Mouse (Mus musculus): ENCODE data around the gene Skap2. TPM values are rescaled to one million over a fixed set of nuclear protein-coding genes. Genes with fewer than 3 reads are reported as not detected.

The Skap2 gene
- total and polyA plus RNA-seq, 2 experiments from 2014 or later, result 11.5 to 12.5 TPM

DNA sequence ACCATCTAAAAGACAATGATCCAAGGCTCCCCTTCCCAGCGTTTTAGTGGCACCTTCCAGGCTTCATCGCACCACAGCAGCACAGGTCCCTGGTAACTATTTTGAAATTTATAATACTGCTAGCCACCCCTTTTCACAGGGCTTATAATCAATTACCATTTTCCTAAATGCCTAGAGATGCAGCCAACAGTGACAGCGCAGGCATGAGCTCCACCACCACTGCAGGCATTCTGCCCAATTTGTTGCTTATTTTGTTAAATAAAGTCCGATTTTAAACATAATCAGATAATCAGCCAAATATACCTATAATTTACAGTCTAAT lies 13.2 kb downstream of the Skap2 start:
- no peak for ATAC-seq (ENCODE audit: low FRiP score)
- H3K9me3 ChIP-seq (ENCODE audit: low read length), result no peaks in the 10 kb centered on the region
- no peak for DNase-seq (ENCODE audit: low spot score)
- no peak overlapping the region for H3K4me2 ChIP-seq (ENCODE audit: low read depth, low read length, poor library complexity, severe bottlenecking)
- H3K27me3 ChIP-seq (ENCODE audit: insufficient read depth, low read length), result peaks cover 34% of the 10 kb centered on the region
- H3K36me3 ChIP-seq (ENCODE audit: insufficient read depth, low read length), result no peaks in the 10 kb centered on the region
- H3K27ac ChIP-seq (ENCODE audit: low read depth, low read length), result no peak overlapping the region
- TF ChIP-seq CTCF (IDR thresholded peaks at IDR 0.05), result no peak
- WGBS, result 81% methylated on average over 4 of the region's 4 CpGs
- H3K9ac ChIP-seq (replicated peaks; ENCODE audit: low read length, poor library complexity, severe bottlenecking), result no peak overlapping the region
- H3K4me3 ChIP-seq (ENCODE audit: low read depth, low read length), result no peak overlapping the region
- H3K4me1 ChIP-seq (ENCODE audit: insufficient read depth, low read length), result no peaks in the 10 kb centered on the region

DNA sequence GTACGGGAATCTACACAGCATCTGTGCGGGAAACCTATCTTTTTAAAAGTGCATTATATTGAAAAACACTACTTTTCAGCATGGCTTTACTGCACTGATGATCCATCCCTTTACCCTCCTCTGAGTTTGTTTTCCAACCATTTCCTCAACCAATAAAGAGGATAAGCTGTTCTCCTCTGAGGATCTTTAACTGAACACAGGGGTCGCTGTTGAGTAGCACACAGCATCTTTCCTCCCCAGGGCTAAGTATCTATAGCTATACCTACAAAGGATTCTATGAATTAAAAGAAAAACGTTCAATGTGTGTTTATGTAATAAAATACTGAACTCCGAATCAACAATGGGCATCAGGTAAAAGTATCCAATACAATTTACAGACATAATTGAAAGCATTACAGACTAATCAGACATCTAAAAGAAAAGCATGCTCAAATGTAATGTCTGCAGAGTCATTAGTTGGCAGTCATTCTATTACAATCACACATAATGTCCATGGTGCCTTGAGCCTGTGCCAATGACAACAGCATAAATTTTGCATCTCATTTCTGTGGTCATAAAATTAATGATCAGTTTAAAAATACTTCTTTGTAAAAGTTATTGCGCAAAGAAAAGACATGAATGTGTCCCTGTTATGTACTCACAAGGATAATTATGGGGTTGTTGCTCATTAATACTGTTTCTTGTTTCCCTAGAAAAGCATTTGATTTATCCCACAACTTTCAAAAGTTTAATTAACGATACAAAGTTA lies 13.8 kb downstream of the Skap2 start:
- Histone ChIP-seq H3K27ac (ENCODE audit: low read depth, low read length) (no peak overlapping the region), H3K4me3 (ENCODE audit: low read depth, low read length) (no peak overlapping the region), H3K4me1 (ENCODE audit: insufficient read depth, low read length) (no peaks in the 10 kb centered on the region), H3K36me3 (ENCODE audit: insufficient read depth, low read length) (no peaks in the 10 kb centered on the region), H3K9me3 (ENCODE audit: low read length) (no peaks in the 10 kb centered on the region), H3K9ac (replicated peaks; ENCODE audit: low read length, poor library complexity, severe bottlenecking) (no peak overlapping the region), H3K27me3 (ENCODE audit: insufficient read depth, low read length) (peaks cover 29% of the 10 kb centered on the region), H3K4me2 (ENCODE audit: low read depth, low read length, poor library complexity, severe bottlenecking) (no peak overlapping the region)
- DNase-seq (ENCODE audit: low spot score) (peak; percentile 53), ATAC-seq (ENCODE audit: low FRiP score) (no peak)
- peak; percentile 56 for TF ChIP-seq CTCF (IDR thresholded peaks at IDR 0.05)
- 58% methylated on average over 7 of the region's 7 CpGs for WGBS

DNA sequence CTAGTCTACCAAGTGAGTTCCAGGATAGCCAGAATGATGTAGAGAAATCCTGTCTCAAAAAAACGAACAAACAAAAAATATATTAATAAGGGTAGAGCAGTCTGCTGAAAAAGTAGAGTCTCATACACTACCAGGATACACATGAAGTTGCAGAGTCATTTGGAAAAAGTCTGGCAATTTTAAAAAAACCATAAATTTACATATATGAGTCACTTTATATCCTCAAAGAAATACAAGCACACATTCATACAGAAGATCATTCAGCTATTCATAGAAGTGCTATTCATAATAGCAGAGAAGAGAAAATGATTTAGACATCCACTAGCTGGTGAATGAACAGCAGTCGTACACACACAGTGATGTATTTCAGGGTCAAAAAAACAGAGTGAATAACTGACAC lies 24.4 kb downstream of the Skap2 start:
- no peak for ATAC-seq (ENCODE audit: low FRiP score)
- 79% methylated on average over 2 of the region's 2 CpGs for WGBS
- H3K4me3 ChIP-seq (ENCODE audit: low read depth, low read length), result no peak overlapping the region

DNA sequence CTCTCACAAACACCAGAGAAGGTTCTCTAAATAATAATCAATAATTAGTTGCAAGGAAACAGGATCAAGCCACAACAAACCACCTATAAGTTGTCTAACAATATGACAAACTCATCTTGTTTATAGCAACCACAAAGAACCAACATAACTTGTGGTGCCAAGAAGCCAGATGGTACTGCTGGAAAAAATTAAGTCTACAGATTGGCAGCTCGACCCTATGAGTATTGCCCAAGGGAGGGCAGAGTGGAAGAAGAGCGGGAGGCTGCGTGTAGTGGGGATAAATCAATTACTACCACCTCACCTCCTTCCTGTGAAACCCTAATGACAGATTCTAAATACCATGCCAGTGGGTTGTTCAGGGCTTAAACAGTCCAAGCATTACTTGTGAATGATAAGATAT lies 34.7 kb downstream of the Skap2 start:
- ATAC-seq (ENCODE audit: low FRiP score) (no peak), DNase-seq (ENCODE audit: low spot score) (peak; percentile 85)
- Histone ChIP-seq H3K27ac (ENCODE audit: low read depth, low read length) (no peak overlapping the region), H3K9ac (replicated peaks; ENCODE audit: low read length, poor library complexity, severe bottlenecking) (no peak overlapping the region), H3K4me3 (ENCODE audit: low read depth, low read length) (no peak overlapping the region), H3K9me3 (ENCODE audit: low read length) (no peaks in the 10 kb centered on the region), H3K4me2 (ENCODE audit: low read depth, low read length, poor library complexity, severe bottlenecking) (no peak overlapping the region), H3K36me3 (ENCODE audit: insufficient read depth, low read length) (no peaks in the 10 kb centered on the region), H3K27me3 (ENCODE audit: insufficient read depth, low read length) (no peaks in the 10 kb centered on the region), H3K4me1 (ENCODE audit: insufficient read depth, low read length) (no peaks in the 10 kb centered on the region)
- 51% methylated on average over 3 of the region's 3 CpGs for WGBS
- no peak for TF ChIP-seq CTCF (IDR thresholded peaks at IDR 0.05)

More for the DNA sequence above, 24.4 kb downstream of the Skap2 start:
- H3K36me3 ChIP-seq (ENCODE audit: insufficient read depth, low read length), result no peaks in the 10 kb centered on the region
- H3K27me3 ChIP-seq (ENCODE audit: insufficient read depth, low read length), result no peaks in the 10 kb centered on the region
- TF ChIP-seq CTCF (IDR thresholded peaks at IDR 0.05), result no peak
- no peak overlapping the region for H3K27ac ChIP-seq (ENCODE audit: low read depth, low read length)
- H3K9me3 ChIP-seq (ENCODE audit: low read length), result no peaks in the 10 kb centered on the region
- H3K9ac ChIP-seq (replicated peaks; ENCODE audit: low read length, poor library complexity, severe bottlenecking), result no peak overlapping the region
- H3K4me1 ChIP-seq (ENCODE audit: insufficient read depth, low read length), result no peaks in the 10 kb centered on the region
- no peak overlapping the region for H3K4me2 ChIP-seq (ENCODE audit: low read depth, low read length, poor library complexity, severe bottlenecking)
- no peak for DNase-seq (ENCODE audit: low spot score)

DNA sequence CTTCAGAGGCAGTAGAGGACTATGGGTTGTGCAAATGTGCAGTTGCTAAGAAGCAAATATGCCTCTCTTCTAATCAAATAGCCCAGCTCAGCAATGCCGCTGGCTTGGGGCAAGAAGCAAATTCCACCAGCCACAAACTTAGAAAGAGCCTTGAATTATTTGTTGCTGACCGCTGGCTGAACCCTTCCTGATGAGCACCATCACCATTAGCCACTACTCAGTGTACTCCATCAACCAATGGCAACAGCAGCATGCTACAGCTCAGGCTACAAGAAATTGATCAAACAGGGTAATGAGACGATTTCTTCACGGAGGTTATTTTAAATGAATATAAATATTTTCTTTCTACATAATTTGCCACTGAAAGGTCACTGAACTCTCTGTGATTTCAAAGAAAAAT lies 36.6 kb downstream of the Skap2 start:
- no peak for DNase-seq (ENCODE audit: low spot score)
- Histone ChIP-seq H3K4me2 (ENCODE audit: low read depth, low read length, poor library complexity, severe bottlenecking) (no peak overlapping the region), H3K36me3 (ENCODE audit: insufficient read depth, low read length) (no peaks in the 10 kb centered on the region), H3K27ac (ENCODE audit: low read depth, low read length) (no peak overlapping the region), H3K27me3 (ENCODE audit: insufficient read depth, low read length) (no peaks in the 10 kb centered on the region), H3K4me3 (ENCODE audit: low read depth, low read length) (no peak overlapping the region), H3K9ac (replicated peaks; ENCODE audit: low read length, poor library complexity, severe bottlenecking) (no peak overlapping the region), H3K4me1 (ENCODE audit: insufficient read depth, low read length) (no peaks in the 10 kb centered on the region), H3K9me3 (ENCODE audit: low read length) (no peaks in the 10 kb centered on the region)
- TF ChIP-seq CTCF (IDR thresholded peaks at IDR 0.05), result no peak
- ATAC-seq (ENCODE audit: low FRiP score), result no peak
- 66% methylated on average over 4 of the region's 4 CpGs for WGBS

DNA sequence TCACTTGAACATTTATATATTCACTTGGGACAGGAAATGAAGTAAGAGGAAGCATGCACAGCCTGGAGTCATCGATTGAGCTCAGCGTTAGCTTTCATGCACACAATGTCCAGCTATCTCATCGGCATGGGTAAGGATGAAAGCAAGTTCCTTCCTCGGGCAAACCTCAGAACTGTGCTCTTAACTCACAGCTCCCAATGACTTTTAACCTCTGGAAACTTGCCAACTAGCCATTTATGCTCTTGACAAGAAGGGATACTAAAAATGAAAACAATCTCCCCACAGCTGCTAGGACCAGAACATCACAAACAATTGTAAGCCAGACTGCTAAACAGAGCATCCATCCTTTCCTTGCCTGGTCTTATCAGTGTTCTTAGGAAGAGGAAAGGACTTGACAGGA lies 53.4 kb downstream of the Skap2 start:
- no peak for TF ChIP-seq CTCF (IDR thresholded peaks at IDR 0.05)
- DNase-seq (ENCODE audit: low spot score) (no peak), ATAC-seq (ENCODE audit: low FRiP score) (no peak)
- Histone ChIP-seq H3K27ac (ENCODE audit: low read depth, low read length) (no peak overlapping the region), H3K27me3 (ENCODE audit: insufficient read depth, low read length) (no peaks in the 10 kb centered on the region), H3K4me1 (ENCODE audit: insufficient read depth, low read length) (no peaks in the 10 kb centered on the region), H3K4me3 (ENCODE audit: low read depth, low read length) (no peak overlapping the region), H3K36me3 (ENCODE audit: insufficient read depth, low read length) (no peaks in the 10 kb centered on the region), H3K9ac (replicated peaks; ENCODE audit: low read length, poor library complexity, severe bottlenecking) (no peak overlapping the region), H3K9me3 (ENCODE audit: low read length) (no peaks in the 10 kb centered on the region), H3K4me2 (ENCODE audit: low read depth, low read length, poor library complexity, severe bottlenecking) (no peak overlapping the region)
- 77% methylated on average over 4 of the region's 4 CpGs for WGBS
